Mouse (Mus musculus) CH12.LX (cell line): Measurements from ENCODE around the gene Vav2. TPM values are rescaled to one million over a fixed set of nuclear protein-coding genes. Genes with fewer than 3 reads are reported as not detected.

ENCODE experiments used
- DNase-seq: peaks from one replicate; pipeline ENCODE4 v3.0.0-alpha.2; 2013; ENCODE audit errors: extremely low read depth
- H3K27ac ChIP-seq: 2 replicates; pipeline ENCODE4 v1.5.1; 2012; ENCODE audit warnings: low read depth, mild to moderate bottlenecking, control low read depth, moderate library complexity; ENCODE audit not compliant: insufficient read depth
- H3K27me3 ChIP-seq: replicated peaks from 2 replicates; pipeline ENCODE3; 2012; ENCODE audit warnings: inconsistent platforms
- H3K36me3 ChIP-seq, 2 experiments: replicated peaks in 1 of 2; 2 replicates each; pipeline versions ENCODE3 to v1.6.1; 2012; ENCODE audit warnings: inconsistent platforms in 1 of 2, low read length in 1 of 2, mild to moderate bottlenecking in 1 of 2, mixed read lengths in 1 of 2, moderate library complexity in 1 of 2; ENCODE audit not compliant: control insufficient read depth in 1 of 2, insufficient read depth in 1 of 2
- H3K4me1 ChIP-seq, 2 experiments: 2 replicates each; pipeline ENCODE4 v1.6.1; 2012; ENCODE audit warnings: inconsistent platforms in 1 of 2, moderate library complexity in 1 of 2; ENCODE audit not compliant: insufficient read depth in 2 of 2, control insufficient read depth in 1 of 2
- H3K4me2 ChIP-seq: 2 replicates; pipeline ENCODE4 v1.6.1; 2012; ENCODE audit warnings: low read depth, mild to moderate bottlenecking, control low read depth; ENCODE audit not compliant: poor library complexity, insufficient read depth, severe bottlenecking
- H3K4me3 ChIP-seq, 3 experiments: fragments of 150-350 bp in 1 of 3; sonication (generic) in 1 of 3; replicated peaks in 1 of 3; 2 replicates each; pipeline versions ENCODE3 to v1.5.1; 2011 to 2012; ENCODE audit warnings: low read depth in 2 of 3, low read length in 2 of 3, mild to moderate bottlenecking in 2 of 3, moderate library complexity in 2 of 3, control low read depth in 1 of 3, improper control_type of control experiment in 1 of 3, inconsistent platforms in 1 of 3, mixed read lengths in 1 of 3; ENCODE audit not compliant: poor library complexity in 1 of 3
- H3K79me2 ChIP-seq: replicated peaks from 2 replicates; pipeline ENCODE4 v1.6.1; 2012; ENCODE audit warnings: mild to moderate bottlenecking, moderate library complexity; ENCODE audit not compliant: control insufficient read depth, poor library complexity, insufficient read depth, severe bottlenecking; ENCODE audit errors: extremely low read depth
- H3K9ac ChIP-seq: 2 replicates; pipeline ENCODE4 v1.6.1; 2012; ENCODE audit warnings: low read depth, mild to moderate bottlenecking, control low read depth, moderate library complexity; ENCODE audit not compliant: insufficient read depth
- H3K9me3 ChIP-seq: replicated peaks from 2 replicates; pipeline ENCODE3; 2012; ENCODE audit warnings: low read length, inconsistent platforms, mixed read lengths
- CHD1 ChIP-seq: IDR thresholded peaks from 2 replicates; pipeline ENCODE4 v1.6.1; 2012; ENCODE audit warnings: low read depth, low read length, improper control_type of control experiment, inconsistent platforms
- ELF1 ChIP-seq: IDR thresholded peaks from 2 replicates; pipeline ENCODE4 v1.6.1; 2014; ENCODE audit warnings: low read depth, mild to moderate bottlenecking, inconsistent platforms, low read length, improper control_type of control experiment
- EP300 ChIP-seq: IDR thresholded peaks from 2 replicates; pipeline ENCODE4 v1.6.1; 2011; ENCODE audit warnings: low read length, improper control_type of control experiment
- ETS1 ChIP-seq: conservative IDR thresholded peaks from 2 replicates; pipeline ENCODE4 v1.6.1; 2012; ENCODE audit warnings: low read depth, mild to moderate bottlenecking, inconsistent platforms, low read length, improper control_type of control experiment, moderate library complexity
- HCFC1 ChIP-seq: IDR thresholded peaks from 2 replicates; pipeline ENCODE4 v1.6.1; 2012; ENCODE audit warnings: low read depth, mild to moderate bottlenecking, inconsistent platforms, low read length, improper control_type of control experiment
- IRF4 ChIP-seq: IDR thresholded peaks from 2 replicates; pipeline ENCODE4 v1.6.1; 2014; ENCODE audit warnings: low read depth, mild to moderate bottlenecking, inconsistent platforms, low read length, improper control_type of control experiment
- JUN ChIP-seq: IDR thresholded peaks from 2 replicates; pipeline ENCODE4 v1.6.1; 2011; ENCODE audit warnings: low read depth, mild to moderate bottlenecking, low read length, improper control_type of control experiment, moderate library complexity; ENCODE audit not compliant: insufficient read depth
- KAT2A ChIP-seq: IDR thresholded peaks from 2 replicates; pipeline ENCODE4 v1.6.1; 2012; ENCODE audit warnings: low read length, improper control_type of control experiment, inconsistent platforms; ENCODE audit not compliant: insufficient replicate concordance
- MAFK ChIP-seq: IDR thresholded peaks from 2 replicates; pipeline ENCODE4 v1.6.1; 2011; ENCODE audit warnings: low read length, improper control_type of control experiment; ENCODE audit not compliant: insufficient replicate concordance
- MAX ChIP-seq: IDR thresholded peaks from 2 replicates; pipeline ENCODE4 v1.6.1; 2011; ENCODE audit warnings: low read length, improper control_type of control experiment
- MAZ ChIP-seq: IDR thresholded peaks from 2 replicates; pipeline ENCODE4 v1.6.1; 2012; ENCODE audit warnings: low read depth, mild to moderate bottlenecking, inconsistent platforms, low read length, improper control_type of control experiment, moderate library complexity
- MEF2A ChIP-seq: IDR thresholded peaks from 2 replicates; pipeline ENCODE4 v1.6.1; 2014; ENCODE audit warnings: low read depth, mild to moderate bottlenecking, inconsistent platforms, low read length, improper control_type of control experiment, borderline replicate concordance
- MXI1 ChIP-seq: IDR thresholded peaks from 2 replicates; pipeline ENCODE4 v1.6.1; 2011; ENCODE audit warnings: mild to moderate bottlenecking, low read depth, low read length, improper control_type of control experiment
- MYC ChIP-seq: IDR thresholded peaks from 2 replicates; pipeline ENCODE4 v1.6.1; 2011; ENCODE audit warnings: low read depth, mild to moderate bottlenecking, improper control_type of control experiment, low read length
- PAX5 ChIP-seq: IDR thresholded peaks from 2 replicates; pipeline ENCODE4 v1.6.1; 2012; ENCODE audit warnings: low read length, inconsistent platforms, mixed read lengths
- POLR2A ChIP-seq: IDR thresholded peaks from 2 replicates; pipeline ENCODE4 v1.6.1; 2011; ENCODE audit warnings: low read depth, mild to moderate bottlenecking, improper control_type of control experiment, low read length
- RCOR1 ChIP-seq: conservative IDR thresholded peaks from 2 replicates; pipeline ENCODE4 v1.6.1; 2012; ENCODE audit warnings: low read depth, mild to moderate bottlenecking, inconsistent platforms, low read length, improper control_type of control experiment
- SMC3 ChIP-seq: IDR thresholded peaks from 2 replicates; pipeline ENCODE4 v1.6.1; 2011; ENCODE audit warnings: low read depth, low read length, improper control_type of control experiment
- TCF12 ChIP-seq: IDR thresholded peaks from 2 replicates; pipeline ENCODE4 v1.6.1; 2014; ENCODE audit warnings: low read depth, mild to moderate bottlenecking, inconsistent platforms, low read length, improper control_type of control experiment
- UBTF ChIP-seq: IDR thresholded peaks from 2 replicates; pipeline ENCODE4 v1.6.1; 2012; ENCODE audit warnings: low read depth, mild to moderate bottlenecking, inconsistent platforms, low read length, improper control_type of control experiment, moderate library complexity
- USF1 ChIP-seq: IDR thresholded peaks from 2 replicates; pipeline ENCODE4 v1.6.1; 2014; ENCODE audit warnings: low read depth, mild to moderate bottlenecking, inconsistent platforms, low read length, improper control_type of control experiment
- ZC3H11A ChIP-seq: IDR thresholded peaks from 2 replicates; pipeline ENCODE4 v1.6.1; 2012; ENCODE audit warnings: low read depth, mild to moderate bottlenecking, inconsistent platforms, low read length, improper control_type of control experiment
- ZKSCAN1 ChIP-seq: IDR thresholded peaks from 2 replicates; pipeline ENCODE4 v1.6.1; 2012; ENCODE audit warnings: low read depth, inconsistent platforms, low read length, improper control_type of control experiment, borderline replicate concordance
- ZMIZ1 ChIP-seq: IDR thresholded peaks from 2 replicates; pipeline ENCODE4 v1.6.1; 2012; ENCODE audit warnings: low read depth, mild to moderate bottlenecking, inconsistent platforms, low read length, improper control_type of control experiment
- ZNF384 ChIP-seq: IDR thresholded peaks from 2 replicates; pipeline ENCODE4 v1.6.1; 2012; ENCODE audit warnings: low read depth, low read length, improper control_type of control experiment, inconsistent platforms
- dilution Hi-C: fragments of 300-500 bp; cut with MboI; formaldehyde crosslinking; loops from 2 replicates; pipeline ENCODE4 v1.14.3; 2020; ENCODE audit warnings: low sequenced_read_pairs; ENCODE audit not compliant: extremely low pct_unique_long_range_greater_than_20kb, extremely low pct_ligation_motif_present
- in situ Hi-C: fragments of 300-500 bp; cut with MboI; formaldehyde crosslinking; loops from 3 replicates; pipeline ENCODE4 v1.14.3; 2019; ENCODE audit warnings: low sequenced_read_pairs, low pct_ligation_motif_present, low pct_unique_long_range_greater_than_20kb, mixed read lengths
- polyA plus RNA-seq: library from polyadenylated mRNA; unstranded; fragments of >175 nt; gene quantifications from 2 replicates; pipeline ENCODE4 v1.2.1, GENCODE M21; 2012; ENCODE audit warnings: low read depth; ENCODE audit not compliant: insufficient read length
- total RNA-seq, 2 experiments: library from RNA; depleted of rRNA; stranded (reverse); fragments of 300-350 nt in 1 of 2; fragments of >200 nt in 1 of 2; gene quantifications; 2 replicates each; pipeline ENCODE4 v1.2.3; 2012 to 2014

Vav2 gene
- total and polyA plus RNA-seq, 3 experiments: 31.5 to 46.8 (median 46.6) TPM

DNA sequence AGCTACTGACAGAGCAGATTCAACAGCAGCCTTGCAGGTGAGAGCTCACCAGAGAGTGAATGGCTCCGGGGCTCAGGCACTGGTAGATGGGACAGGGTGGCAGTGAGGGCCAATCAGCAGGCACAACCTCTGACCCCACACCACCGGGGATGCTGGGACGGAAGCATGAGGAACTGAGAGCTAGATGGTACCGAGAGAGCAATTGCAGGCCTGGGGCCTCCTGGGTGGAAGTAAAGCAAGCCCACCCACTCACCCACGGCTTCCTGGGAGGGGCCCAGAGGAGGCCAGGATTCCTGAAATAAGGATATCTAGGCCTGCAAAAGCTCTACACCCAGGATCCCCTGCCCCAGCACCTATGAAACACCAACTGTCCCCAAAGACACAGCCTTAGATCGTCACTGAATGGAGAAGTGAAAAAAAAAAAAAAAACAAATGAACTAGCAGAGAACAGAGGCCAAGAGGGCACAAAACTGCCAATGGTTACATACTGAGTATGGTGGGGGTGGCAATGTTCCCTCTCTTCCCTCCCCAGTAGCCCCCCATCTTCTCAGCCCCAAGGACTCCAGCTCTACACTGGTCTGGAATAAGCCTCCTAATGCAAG, 72.1 kb downstream of the Vav2 start:
- dilution Hi-C loops: no loop called here
- no peaks in the 10 kb centered on the region for H3K27me3 ChIP-seq
- TF ChIP-seq MAZ (0 out of 2 replicates have a peak, but pooled peaks have one; percentile 26), CHD1 (no peak), ETS1 (no peak), HCFC1 (peak; percentile 62; the same call in 1 of the 2 replicates), UBTF (0 out of 2 replicates have a peak, but pooled peaks have one; percentile 14), EP300 (peak; percentile 69; the same call in 1 of the 2 replicates), KAT2A (0 out of 2 replicates have a peak, but pooled peaks have one; percentile 33), MAFK (no peak), RCOR1 (peak; percentile 52; the same call in 1 of the 2 replicates), POLR2A (0 out of 2 replicates have a peak, but pooled peaks have one; percentile 21), SMC3 (no peak; the same call in 1 of the 2 replicates), ELF1 (peak; percentile 44; the same call in 1 of the 2 replicates), MEF2A (no peak), ZC3H11A (no peak), IRF4 (peak; percentile 67), USF1 (no peak), TCF12 (0 out of 2 replicates have a peak, but pooled peaks have one; percentile 25), ZMIZ1 (0 out of 2 replicates have a peak, but pooled peaks have one; percentile 28), ZNF384 (peak; percentile 94), ZKSCAN1 (no peak)
- TF ChIP-seq, all 38 proteins: peak for 12
- peak overlapping the region; percentile 73 for H3K4me2 ChIP-seq
- peaks cover 29 to 76% of the 10 kb centered on the region in 2 experiments for H3K36me3 ChIP-seq
- H3K4me1 ChIP-seq: peaks cover 37 to 73% of the 10 kb centered on the region in 2 experiments
- peaks cover 14% of the 10 kb centered on the region for H3K9me3 ChIP-seq
- in situ Hi-C loops: no loop called here
- peak; percentile 57 for DNase-seq
- H3K9ac ChIP-seq: peak overlapping the region; percentile 7; the same call in 1 of the 2 replicates
- peaks cover 70% of the 10 kb centered on the region for H3K79me2 ChIP-seq
- H3K4me3 ChIP-seq: no peak overlapping the region
- H3K27ac ChIP-seq: peak overlapping the region; percentile 71

- H3K9ac ChIP-seq: no peak overlapping the region
- in situ Hi-C loops: no loop called here
- peaks cover 14% of the 10 kb centered on the region for H3K9me3 ChIP-seq
Observed at GRCm38 (mm10) chr2:27352720-27353119, 74.1 kb downstream of the Vav2 start.

More at GRCm38 (mm10) chr2:27352720-27353119, 74.1 kb downstream of the Vav2 start:
- Histone ChIP-seq H3K27me3 (no peaks in the 10 kb centered on the region), H3K4me3 (no peak overlapping the region), H3K4me1 (peaks cover 26 to 67% of the 10 kb centered on the region in 2 experiments), H3K4me2 (no peak overlapping the region), H3K36me3 (peaks cover 42 to 79% of the 10 kb centered on the region in 2 experiments), H3K79me2 (peaks cover 73% of the 10 kb centered on the region), H3K27ac (no peak overlapping the region)
- DNase-seq: no peak
- TF ChIP-seq PAX5: no peak
- no peak for TF ChIP-seq MYC
- TF ChIP-seq MXI1: no peak
- TF ChIP-seq RCOR1: no peak
- no peak for TF ChIP-seq UBTF
- TF ChIP-seq MAX: no peak
- no peak for TF ChIP-seq EP300
- TF ChIP-seq JUN: no peak
- no peak for TF ChIP-seq ETS1
- no peak for TF ChIP-seq ZKSCAN1
- no peak for TF ChIP-seq ELF1
- dilution Hi-C loops: no loop called here
